Mouse (Mus musculus) cerebellum, adult 9-10 months (tissue): Measurements from ENCODE around the gene Zfpm1.
"Not testable (repeated sequence)": the region's sequence is repeated elsewhere in the genome, so short reads cannot be mapped to it uniquely, and the experiment has no call there.

Source experiments
- DNase-seq: peaks from one replicate; pipeline ENCODE4 v3.0.0; 2022

The Zfpm1 gene

GRCm38 (mm10) chr8:122301081-122301480 lies 19.1 kb downstream of the Zfpm1 start:
- no peak for DNase-seq

GRCm38 (mm10) chr8:122301866-122302265 lies 19.9 kb downstream of the Zfpm1 start:
- no peak for DNase-seq

- no peak for DNase-seq
Observed at GRCm38 (mm10) chr8:122303451-122303850, 21.5 kb downstream of the Zfpm1 start.

- no peak for DNase-seq
Observed at GRCm38 (mm10) chr8:122304058-122304457, 22.1 kb downstream of the Zfpm1 start.

GRCm38 (mm10) chr8:122306660-122307399 lies 24.9 kb downstream of the Zfpm1 start:
- DNase-seq, result no peak

- DNase-seq, result peak; percentile 56
Observed at GRCm38 (mm10) chr8:122307836-122308235, 25.9 kb downstream of the Zfpm1 start.

GRCm38 (mm10) chr8:122309272-122309671 lies 27.3 kb downstream of the Zfpm1 start:
- DNase-seq, result no peak

- no peak for DNase-seq
Observed at GRCm38 (mm10) chr8:122311115-122311514, 29.2 kb downstream of the Zfpm1 start.

- no peak for DNase-seq
Observed at GRCm38 (mm10) chr8:122312553-122312952, 30.6 kb downstream of the Zfpm1 start.

- DNase-seq, result no peak
Observed at GRCm38 (mm10) chr8:122313310-122313709, 31.4 kb downstream of the Zfpm1 start.

GRCm38 (mm10) chr8:122314899-122315496 lies 33.1 kb downstream of the Zfpm1 start:
- no peak for DNase-seq

- DNase-seq, result no peak
Observed at GRCm38 (mm10) chr8:122316402-122316801, 34.5 kb downstream of the Zfpm1 start.

GRCm38 (mm10) chr8:122317918-122318475 lies 36.1 kb downstream of the Zfpm1 start:
- no peak for DNase-seq

- DNase-seq, result no peak
Observed at GRCm38 (mm10) chr8:122319045-122319707, 37.2 kb downstream of the Zfpm1 start.

- no peak for DNase-seq
Observed at GRCm38 (mm10) chr8:122319708-122320075, 37.8 kb downstream of the Zfpm1 start.

GRCm38 (mm10) chr8:122320541-122320940 lies 38.6 kb downstream of the Zfpm1 start:
- DNase-seq, result no peak

- DNase-seq, result no peak
Observed at GRCm38 (mm10) chr8:122321455-122321921, 39.5 kb downstream of the Zfpm1 start.

GRCm38 (mm10) chr8:122322126-122322525 lies 40.2 kb downstream of the Zfpm1 start:
- DNase-seq, result no peak

GRCm38 (mm10) chr8:122322792-122323191 lies 40.9 kb downstream of the Zfpm1 start:
- no peak for DNase-seq

- DNase-seq, result not testable (repeated sequence)
Observed at GRCm38 (mm10) chr8:122323951-122324402, 42.0 kb downstream of the Zfpm1 start.

- DNase-seq, result no peak
Observed at GRCm38 (mm10) chr8:122325196-122325595, 43.3 kb downstream of the Zfpm1 start.

- no peak for DNase-seq
Observed at GRCm38 (mm10) chr8:122326114-122326542, 44.2 kb downstream of the Zfpm1 start.

GRCm38 (mm10) chr8:122329072-122329471 lies 47.1 kb downstream of the Zfpm1 start:
- DNase-seq, result no peak
